Mouse (Mus musculus) hematopoietic stem cell, adult 5-6 weeks (primary cell): ENCODE data around the gene Psma5. TPM values are rescaled to one million over a fixed set of nuclear protein-coding genes. Genes with fewer than 3 reads are reported as not detected.
"Not testable (repeated sequence)": the region's sequence is repeated elsewhere in the genome, so short reads cannot be mapped to it uniquely, and the experiment has no call there.

Experiments used
- ATAC-seq, 2 experiments: fragments of 125-278 bp in 1 of 2; replicated peaks in 1 of 2; 2 replicates each; pipeline ENCODE4 v1.8.0; 2016 to 2017; ENCODE audit warnings: inconsistent platforms in 2 of 2, mild to moderate bottlenecking in 2 of 2, moderate number of reproducible peaks in 2 of 2, low read depth in 1 of 2, moderate TSS enrichment in 1 of 2; ENCODE audit not compliant: low FRiP score in 2 of 2, poor library complexity in 2 of 2, severe bottlenecking in 2 of 2, insufficient read depth in 1 of 2, low TSS enrichment in 1 of 2
- total RNA-seq: library from RNA; stranded (forward); fragments of 172-1452, 232-1000 nt; gene quantifications from 2 replicates; pipeline ENCODE4 v1.2.3, GENCODE M21; 2017

The Psma5 gene
- total RNA-seq, 1 experiment from 2014 or later = 263 TPM

DNA sequence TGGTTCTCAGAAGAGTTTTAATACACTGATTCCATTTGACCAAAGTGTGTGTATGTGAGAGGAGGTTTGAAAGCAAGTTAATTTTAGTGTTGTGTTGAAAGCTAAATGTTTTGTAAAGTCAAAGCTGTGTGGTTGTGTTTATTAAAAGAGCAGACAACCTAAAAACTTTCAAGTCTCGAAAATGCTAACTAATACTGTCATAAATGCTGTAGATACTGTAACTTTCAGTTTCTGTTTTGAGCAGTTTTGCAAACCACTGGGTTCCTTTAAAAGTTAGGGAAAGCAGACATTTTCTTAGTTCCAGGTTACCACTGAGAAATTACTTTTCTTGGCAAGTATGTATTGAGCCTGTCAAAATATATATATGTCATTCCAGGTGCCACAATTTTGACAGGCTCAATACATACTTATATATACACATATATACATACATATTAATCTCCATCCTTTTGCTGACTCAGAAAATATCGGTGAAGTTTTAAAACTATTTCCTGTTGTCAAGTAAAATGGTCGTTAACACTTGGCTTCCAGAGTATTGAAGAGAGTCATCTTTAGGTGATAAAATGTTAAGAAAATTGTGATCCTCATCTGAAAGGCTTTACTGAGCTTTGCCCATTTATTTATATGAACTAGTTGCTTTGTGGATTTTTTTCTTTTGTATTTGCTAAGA lies 1.2 kb downstream of the Psma5 start:
- ATAC-seq = no peak

DNA sequence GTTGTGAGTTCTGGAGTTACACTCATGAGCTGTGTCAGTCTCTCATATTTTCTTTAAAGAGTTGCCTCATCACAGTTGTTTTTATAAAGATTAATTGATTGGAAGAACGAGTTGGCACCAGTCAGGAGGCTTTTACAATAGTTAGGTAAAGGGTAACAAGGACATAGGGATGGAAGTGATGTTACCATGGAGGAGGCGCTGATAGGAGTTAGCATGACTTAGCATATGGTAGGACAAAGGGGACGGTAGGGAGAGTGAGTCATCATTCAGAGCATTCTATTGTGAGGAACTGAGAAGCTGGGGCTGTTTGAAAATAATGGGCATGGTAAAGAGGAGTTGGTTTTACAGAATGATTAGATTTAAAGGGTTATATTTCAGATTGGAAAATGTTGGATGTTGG lies 2.6 kb downstream of the Psma5 start:
- no peak for ATAC-seq

DNA sequence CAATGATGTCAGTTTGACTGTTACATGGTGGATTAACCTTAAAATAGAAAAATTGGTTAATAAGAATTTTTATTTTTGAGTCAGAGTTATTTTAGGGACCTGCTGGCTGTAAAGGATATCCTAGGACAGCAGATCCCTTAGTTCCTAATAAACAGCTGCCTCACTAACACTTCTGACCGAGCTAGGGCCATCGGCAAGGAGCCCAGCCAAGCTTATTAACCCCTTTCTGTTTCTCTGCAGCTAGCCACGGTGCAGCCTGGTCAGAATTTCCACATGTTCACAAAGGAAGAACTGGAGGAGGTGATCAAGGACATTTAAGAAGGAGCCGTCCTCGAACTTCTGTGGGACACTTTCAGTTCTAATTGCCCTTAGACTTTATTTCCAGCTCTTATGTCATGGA lies 22.8 kb downstream of the Psma5 start:
- not testable (repeated sequence) for ATAC-seq

DNA sequence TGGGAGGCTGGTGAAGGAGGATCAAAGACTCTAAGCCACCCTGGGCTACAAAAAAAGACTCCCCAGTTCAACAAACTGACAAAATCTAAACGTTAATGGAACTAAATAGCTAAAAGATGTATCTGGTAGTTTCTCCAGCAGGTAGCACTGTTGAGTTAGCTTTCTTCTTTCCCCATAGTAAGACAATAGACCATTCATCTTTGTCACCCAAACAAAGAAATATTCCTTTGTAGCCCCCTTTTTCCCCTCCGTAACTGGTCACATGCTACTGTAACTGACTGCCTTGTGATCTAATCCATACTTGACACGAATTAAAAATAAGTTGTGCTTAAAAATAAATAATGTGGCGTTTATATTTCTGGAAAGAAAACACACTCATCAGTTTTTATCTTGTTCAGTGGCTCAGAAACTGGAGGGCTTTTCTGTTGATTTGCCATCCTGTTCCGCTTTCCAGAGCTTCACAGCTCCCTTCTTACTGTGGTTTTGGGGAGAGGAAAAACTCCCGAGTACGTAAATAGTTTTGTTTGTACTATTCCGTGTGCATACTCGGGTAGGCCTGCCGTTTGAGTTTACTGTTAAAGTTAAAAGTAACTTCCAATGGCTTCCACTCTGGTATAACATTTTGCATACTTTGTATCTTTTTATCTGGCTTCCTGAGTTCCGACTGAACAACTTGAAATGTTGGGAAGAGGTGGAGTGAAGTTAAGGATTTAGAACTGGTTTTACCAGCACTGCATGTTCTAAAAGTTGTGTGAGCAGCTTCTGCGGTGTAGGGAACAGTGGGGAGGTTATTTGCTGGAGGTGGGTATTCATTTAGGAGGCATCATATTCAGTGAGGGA lies 25.9 kb downstream of the Psma5 start:
- ATAC-seq = peak; percentile 39 to 60; a peak in 2 of 4 replicates

DNA sequence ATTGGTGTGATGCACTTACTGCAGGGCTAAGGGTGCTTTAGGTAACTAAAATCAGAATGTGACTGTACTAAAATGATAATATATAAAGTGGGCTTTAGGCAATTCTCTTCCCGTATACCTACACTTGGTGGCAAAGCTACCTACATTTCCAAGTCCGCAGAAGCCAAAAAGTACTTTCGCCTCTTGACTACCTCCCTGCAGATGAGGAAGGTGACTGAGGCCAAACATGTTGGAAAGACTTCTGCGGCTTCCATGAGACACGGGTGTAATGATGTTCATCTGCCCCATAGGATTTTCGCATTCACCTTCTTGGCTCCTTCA lies 26.5 kb downstream of the Psma5 start:
- no peak for ATAC-seq

DNA sequence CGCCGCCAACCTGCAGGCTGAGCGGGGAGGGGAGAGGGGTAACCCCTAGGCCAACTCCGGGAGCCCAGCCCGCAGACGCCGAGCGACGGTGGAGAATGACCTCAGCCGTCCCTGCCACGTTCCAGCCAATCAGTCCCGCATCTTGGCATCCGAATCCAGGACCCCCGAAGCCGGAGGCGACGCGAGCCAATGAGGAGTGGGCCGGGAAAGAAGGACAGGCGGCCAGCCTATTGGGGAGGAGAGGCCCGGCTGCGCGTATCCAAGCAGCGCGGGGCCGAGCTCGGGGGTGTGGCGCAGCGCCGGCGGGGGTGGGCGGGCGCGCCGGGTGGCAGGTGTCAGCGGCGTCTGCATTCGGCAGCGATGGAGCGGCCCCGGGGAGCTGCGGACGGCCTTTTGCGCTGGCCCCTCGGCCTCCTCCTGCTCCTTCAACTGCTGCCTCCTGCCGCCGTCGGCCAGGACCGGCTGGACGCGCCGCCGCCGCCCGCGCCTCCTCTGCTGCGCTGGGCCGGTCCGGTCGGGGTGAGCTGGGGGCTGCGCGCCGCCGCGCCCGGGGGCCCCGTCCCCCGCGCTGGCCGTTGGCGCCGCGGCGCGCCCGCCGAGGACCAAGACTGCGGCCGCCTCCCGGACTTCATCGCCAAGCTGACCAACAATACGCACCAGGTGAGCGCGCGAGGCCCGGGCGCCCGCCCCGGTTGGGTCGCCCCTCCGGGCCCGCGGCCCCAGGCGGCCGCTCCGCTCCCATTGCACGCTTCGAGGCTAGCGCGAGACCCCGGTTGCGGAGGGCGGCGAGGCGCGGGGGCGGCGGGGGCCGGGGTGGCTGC lies 27.3 kb downstream of the Psma5 start, which contains the start of gene Sort1:
Gene Sort1, plus strand, starts transcription at position 302 of the 821 bp plus-strand sequence.
- peak; percentile 85 to 94 for ATAC-seq

DNA sequence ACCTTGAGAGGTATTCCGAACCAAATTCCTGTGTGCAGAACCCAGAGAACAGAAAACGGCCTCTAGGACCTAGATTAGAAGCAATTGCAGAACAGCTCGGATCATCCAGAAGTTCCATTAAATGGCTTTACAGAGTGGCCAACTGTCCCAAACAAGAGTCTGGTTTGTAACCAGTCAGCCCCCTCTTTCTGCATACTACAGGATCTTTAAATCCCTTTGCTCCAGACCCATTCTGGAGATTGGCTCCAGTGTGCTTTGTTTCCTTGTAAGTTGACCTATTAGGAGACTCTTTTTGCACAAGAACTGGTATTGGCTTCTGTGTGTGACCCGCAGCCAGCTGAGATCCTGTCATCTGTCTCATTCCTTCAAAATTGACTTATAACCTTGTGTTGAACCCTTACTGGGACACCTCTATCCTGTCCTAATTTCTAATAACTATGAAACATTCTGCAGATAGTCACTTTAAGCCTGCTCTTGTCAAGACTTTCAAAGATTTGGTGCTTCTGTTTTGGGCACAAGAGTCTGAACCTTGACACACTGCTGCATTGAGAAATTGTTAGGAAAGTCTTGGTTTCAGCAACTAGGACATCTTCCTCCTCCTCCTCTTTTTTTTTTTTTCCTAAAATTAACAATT lies 28.5 kb downstream of the Psma5 start:
- no peak for ATAC-seq

DNA sequence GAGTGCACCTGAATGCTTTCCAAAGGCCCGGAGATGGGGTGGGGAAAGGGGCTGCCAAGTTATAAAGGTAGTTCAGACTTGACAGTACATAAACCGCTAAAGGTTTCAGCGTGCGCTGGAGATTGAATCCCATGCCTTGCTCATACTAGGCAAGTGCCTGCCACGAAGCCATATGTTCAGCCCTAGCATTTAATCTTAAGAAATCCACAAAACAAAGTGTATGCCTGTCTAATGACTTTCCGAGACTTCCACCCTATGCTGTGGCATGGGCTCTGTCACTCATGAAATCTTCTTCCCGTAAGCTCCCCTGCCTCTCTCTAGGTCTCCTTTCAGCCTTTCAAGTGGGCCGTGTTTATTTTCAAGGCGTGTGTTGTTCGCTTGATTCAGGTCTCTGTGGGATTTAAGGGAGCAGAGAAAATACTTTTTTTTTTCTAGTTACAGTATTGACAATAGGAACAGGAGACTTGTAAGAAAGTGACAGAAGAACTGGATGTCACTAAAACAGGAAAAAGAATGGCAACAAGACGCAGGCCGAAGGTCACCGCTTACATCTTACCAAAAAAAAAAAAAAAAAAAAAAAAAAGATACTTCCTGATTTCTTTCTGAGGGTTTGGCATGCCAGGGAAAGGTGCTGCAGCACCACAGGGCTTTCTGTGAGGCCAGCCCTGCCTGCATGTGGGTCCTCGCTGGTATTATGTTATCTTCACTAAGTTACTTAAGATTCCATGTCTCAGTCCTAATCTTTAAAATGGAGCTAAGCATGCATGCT lies 30.1 kb downstream of the Psma5 start:
- ATAC-seq = no peak

DNA sequence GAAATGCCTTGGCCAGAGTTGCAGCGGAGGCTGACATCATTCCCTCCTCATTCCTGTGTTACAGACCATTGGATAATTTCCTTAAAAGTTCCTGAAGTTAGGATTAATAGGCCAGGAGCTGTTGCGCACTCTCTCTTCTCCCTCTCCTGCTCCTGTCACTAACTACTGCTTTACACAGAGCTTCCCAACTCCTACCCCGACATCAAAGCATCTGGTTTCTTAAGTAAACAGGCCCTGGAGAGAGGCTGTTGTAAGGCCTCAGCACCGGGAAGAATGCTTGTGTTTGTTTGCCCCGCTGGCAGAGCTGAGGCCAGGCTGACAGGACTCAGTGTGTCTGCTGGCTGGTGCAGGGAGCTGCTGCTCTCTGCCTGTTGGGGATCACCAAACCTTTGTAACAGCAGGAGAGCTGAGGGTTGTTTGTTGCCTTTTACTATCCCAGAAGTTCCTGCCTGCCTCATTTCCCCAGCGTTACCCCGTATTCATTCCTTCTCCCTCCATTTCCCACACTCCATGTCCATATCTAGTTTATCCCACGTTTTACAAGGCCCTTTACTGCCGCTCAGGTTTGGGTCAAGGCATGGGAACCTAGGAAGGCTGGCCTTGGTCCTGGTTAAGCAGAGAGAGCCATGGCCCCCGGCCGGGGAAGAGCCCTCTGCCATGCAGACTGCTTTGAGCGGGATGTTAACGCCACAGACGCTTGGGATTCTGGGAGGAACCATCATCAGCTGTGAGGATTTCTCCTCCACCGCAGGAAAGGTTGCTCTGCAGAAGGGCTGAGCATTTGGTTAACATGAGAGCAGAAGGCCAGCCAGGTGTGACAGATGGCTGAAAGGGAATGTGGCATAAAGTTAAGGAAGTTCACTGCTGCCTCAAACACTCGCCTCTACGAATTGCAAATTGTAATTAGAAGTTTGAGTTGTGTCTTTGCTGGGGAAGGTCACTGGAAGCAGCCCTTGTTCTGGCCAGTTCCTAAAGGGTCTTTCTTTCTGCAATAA lies 31.4 kb downstream of the Psma5 start:
- ATAC-seq = no peak

DNA sequence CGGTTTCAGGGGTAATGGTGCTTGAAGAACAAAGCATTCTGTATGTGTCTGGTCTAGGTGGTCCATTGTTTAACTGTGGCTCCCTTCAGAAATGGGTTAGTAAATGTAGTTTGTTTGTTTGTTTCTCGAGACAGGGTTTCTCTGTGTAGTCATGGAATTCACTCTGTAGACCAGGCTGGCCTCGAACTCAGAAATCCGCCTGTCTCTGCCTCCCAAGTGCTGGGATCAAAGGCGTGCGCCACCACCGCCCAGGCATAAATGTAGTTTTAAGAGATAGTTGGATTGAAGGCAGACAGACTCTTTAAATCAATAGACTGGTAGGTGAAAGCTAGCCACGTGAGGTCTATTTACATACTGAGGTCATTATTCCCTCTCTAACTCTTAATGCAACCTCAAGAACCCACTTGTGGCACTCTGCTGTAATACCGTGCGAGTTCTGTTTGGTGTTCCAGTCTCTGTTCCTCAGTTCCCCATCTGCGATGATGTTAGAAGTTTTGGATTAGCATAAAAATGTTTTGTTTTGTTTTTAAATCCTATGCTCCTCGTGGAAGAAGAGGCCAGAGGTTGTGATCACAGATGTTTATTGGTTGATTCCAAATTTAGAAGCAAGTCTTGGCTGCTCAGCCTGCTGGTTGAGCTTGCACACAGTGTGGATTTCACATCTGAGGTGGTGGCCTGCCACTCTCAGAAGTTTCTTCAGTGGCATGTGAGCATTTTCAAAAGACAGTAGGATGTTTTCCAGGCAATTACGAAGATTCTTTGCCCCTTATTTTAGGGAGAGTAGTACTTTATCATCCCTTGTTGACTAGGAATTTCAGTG lies 32.8 kb downstream of the Psma5 start:
- no peak for ATAC-seq

DNA sequence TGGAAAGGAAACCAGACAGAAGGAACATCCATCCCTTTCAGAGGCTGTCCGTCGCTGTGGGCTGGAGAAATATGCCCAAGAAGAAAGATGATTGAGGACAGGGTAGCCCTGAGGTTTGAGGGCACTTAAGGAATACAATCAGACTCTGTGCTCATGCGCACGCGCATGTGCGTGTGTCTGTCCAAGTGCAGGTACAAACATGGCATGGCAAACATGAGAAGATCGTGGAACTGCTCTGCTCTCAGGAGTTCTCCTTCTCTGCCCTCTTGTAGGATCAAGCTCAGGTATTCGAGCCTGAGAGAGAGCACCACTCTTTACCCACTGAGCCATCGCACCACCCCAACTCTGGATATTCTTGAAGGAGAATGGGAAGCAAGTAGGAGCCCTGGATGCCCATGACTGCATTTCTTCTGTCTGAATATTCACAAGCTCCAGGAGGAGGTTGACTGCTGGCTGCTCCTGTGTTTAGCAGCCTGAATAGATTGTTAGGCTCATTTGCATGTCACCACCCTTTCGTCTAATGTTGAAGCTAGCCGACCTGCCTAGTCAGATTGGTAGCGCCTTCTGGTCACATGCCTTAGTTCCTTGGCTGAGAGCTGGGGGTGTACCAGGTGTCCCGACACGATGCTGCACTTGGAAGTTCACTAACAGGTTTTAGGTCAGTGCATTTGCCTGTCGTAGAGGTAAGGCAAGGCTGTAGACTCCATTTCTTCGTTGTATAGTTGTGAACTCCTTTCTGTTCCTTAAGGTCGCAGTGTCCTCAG lies 34.5 kb downstream of the Psma5 start:
- no peak for ATAC-seq

DNA sequence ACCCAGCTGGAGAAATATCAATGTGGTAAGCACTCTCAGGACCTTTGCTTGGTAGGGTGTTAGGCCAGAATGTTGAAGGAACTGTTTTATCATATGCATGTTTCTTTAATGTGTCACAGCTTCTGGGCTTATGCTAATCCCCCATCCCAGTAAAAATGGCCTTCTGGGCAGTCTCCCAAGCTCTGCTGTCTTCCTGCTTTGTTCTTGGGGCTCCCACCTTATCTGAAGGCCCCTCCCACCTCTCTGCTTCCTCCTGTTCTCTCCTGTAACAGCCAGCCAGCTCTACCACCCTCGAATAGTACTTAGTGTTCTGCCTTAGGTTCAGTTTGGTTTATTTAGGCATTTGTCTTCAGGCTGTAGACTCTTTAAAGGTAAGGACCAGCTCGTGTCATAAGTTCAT lies 37.7 kb downstream of the Psma5 start:
- no peak for ATAC-seq

DNA sequence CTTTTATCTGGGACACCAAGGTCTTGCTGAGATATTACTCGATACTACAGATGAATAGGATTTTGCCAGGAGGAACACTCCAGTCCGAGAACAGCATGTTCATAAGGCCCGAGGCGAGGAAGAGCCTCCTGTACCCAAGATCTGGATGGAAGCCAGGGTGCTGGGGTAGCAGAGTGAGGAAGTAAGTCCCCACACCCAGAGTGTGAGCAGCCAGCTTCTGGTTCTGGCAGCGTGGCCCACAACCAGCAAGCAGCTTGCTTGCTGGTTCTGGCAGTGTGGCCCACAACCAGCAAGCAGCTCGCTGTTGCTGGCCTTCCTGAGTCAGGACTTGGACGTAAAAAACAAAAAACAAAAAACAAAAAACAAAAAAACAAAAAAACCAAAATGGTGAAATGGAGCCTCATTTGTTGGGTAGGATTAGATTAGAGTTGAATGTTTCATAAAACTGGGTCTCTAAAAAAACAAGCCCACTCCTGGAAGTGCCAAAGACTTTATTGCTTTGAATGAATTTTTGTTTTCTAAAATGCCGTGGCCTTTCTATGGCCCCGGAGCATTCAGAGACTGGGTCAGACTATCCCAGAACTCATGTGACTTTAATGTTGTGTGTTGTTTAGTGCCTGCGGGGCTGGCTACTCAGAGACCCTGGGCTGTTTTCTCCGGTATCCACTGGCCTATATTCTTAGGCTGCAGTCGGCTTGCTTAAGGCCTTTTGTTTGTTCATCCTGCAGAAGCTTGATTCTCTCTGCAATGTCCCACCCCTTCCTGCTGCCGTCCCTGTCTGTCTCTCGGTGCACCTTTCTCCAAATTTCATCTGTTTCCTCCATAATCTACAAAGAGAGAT lies 38.9 kb downstream of the Psma5 start:
- peak; percentile 54 to 63; a peak in 2 of 4 replicates for ATAC-seq
